Mouse (Mus musculus): ENCODE data around the gene Spats2l. TPM values are rescaled to one million over a fixed set of nuclear protein-coding genes. Genes with fewer than 3 reads are reported as not detected.

The Spats2l gene
- polyA plus RNA-seq, 1 experiment, result 11.9 TPM

- 27% methylated on average over 3 of the region's 3 CpGs for WGBS
- no peaks in the 10 kb centered on the region; the same call in 1 of the 2 replicates for H3K4me1 ChIP-seq (ENCODE audit: control insufficient read depth, insufficient read depth, low read length)
- no peak for TF ChIP-seq CTCF (IDR thresholded peaks at IDR 0.05; ENCODE audit: borderline replicate concordance, insufficient read depth, low read depth, low read length)
- no peak for TF ChIP-seq POLR2A (IDR thresholded peaks at IDR 0.05; ENCODE audit: borderline replicate concordance, insufficient read depth, low read length)
- no peak for DNase-seq
- no peak overlapping the region for H3K4me3 ChIP-seq (replicated peaks; ENCODE audit: insufficient read depth, low read depth, low read length)
- no peaks in the 10 kb centered on the region for H3K27me3 ChIP-seq (ENCODE audit: control insufficient read depth, insufficient read depth, low read length)
- H3K27ac ChIP-seq (ENCODE audit: insufficient read depth, low read length), result no peak overlapping the region
Measured at GRCm38 (mm10) chr1:57849916-57850315, 76.0 kb downstream of the Spats2l start.

GRCm38 (mm10) chr1:57851871-57852270 lies 77.9 kb downstream of the Spats2l start:
- TF ChIP-seq CTCF (IDR thresholded peaks at IDR 0.05; ENCODE audit: borderline replicate concordance, insufficient read depth, low read depth, low read length), result no peak
- no peak for TF ChIP-seq POLR2A (IDR thresholded peaks at IDR 0.05; ENCODE audit: borderline replicate concordance, insufficient read depth, low read length)
- WGBS, result 68% methylated on average over 6 of the region's 6 CpGs
- Histone ChIP-seq H3K27me3 (ENCODE audit: control insufficient read depth, insufficient read depth, low read length) (no peaks in the 10 kb centered on the region), H3K4me1 (ENCODE audit: control insufficient read depth, insufficient read depth, low read length) (no peaks in the 10 kb centered on the region; the same call in 1 of the 2 replicates), H3K27ac (ENCODE audit: insufficient read depth, low read length) (no peak overlapping the region), H3K4me3 (replicated peaks; ENCODE audit: insufficient read depth, low read depth, low read length) (no peak overlapping the region)
- DNase-seq, result no peak

- H3K4me3 ChIP-seq (replicated peaks; ENCODE audit: insufficient read depth, low read depth, low read length), result no peak overlapping the region
- TF ChIP-seq POLR2A (IDR thresholded peaks at IDR 0.05; ENCODE audit: borderline replicate concordance, insufficient read depth, low read length), result no peak
- TF ChIP-seq CTCF (IDR thresholded peaks at IDR 0.05; ENCODE audit: borderline replicate concordance, insufficient read depth, low read depth, low read length), result no peak
- no peaks in the 10 kb centered on the region for H3K27me3 ChIP-seq (ENCODE audit: control insufficient read depth, insufficient read depth, low read length)
- no peak overlapping the region for H3K27ac ChIP-seq (ENCODE audit: insufficient read depth, low read length)
- no peaks in the 10 kb centered on the region; the same call in 1 of the 2 replicates for H3K4me1 ChIP-seq (ENCODE audit: control insufficient read depth, insufficient read depth, low read length)
- peak in 1 of 2 experiments; percentile 2 for DNase-seq
- WGBS, result 31% methylated on average over 12 of the region's 12 CpGs
Measured at GRCm38 (mm10) chr1:57852562-57853271, 78.8 kb downstream of the Spats2l start.

GRCm38 (mm10) chr1:57857799-57858198 lies 83.8 kb downstream of the Spats2l start:
- Histone ChIP-seq H3K27me3 (ENCODE audit: control insufficient read depth, insufficient read depth, low read length) (no peaks in the 10 kb centered on the region; the same call in 1 of the 2 replicates), H3K4me3 (replicated peaks; ENCODE audit: insufficient read depth, low read depth, low read length) (no peak overlapping the region), H3K27ac (ENCODE audit: insufficient read depth, low read length) (no peak overlapping the region), H3K4me1 (ENCODE audit: control insufficient read depth, insufficient read depth, low read length) (no peaks in the 10 kb centered on the region; the same call in 1 of the 2 replicates)
- no peak for DNase-seq
- 13% methylated on average over 5 of the region's 5 CpGs for WGBS
- TF ChIP-seq POLR2A (IDR thresholded peaks at IDR 0.05; ENCODE audit: borderline replicate concordance, insufficient read depth, low read length) (no peak), CTCF (IDR thresholded peaks at IDR 0.05; ENCODE audit: borderline replicate concordance, insufficient read depth, low read depth, low read length) (no peak)

GRCm38 (mm10) chr1:57862024-57862423 lies 88.1 kb downstream of the Spats2l start:
- Histone ChIP-seq H3K27me3 (ENCODE audit: control insufficient read depth, insufficient read depth, low read length) (no peaks in the 10 kb centered on the region; the same call in 1 of the 2 replicates), H3K27ac (ENCODE audit: insufficient read depth, low read length) (no peak overlapping the region), H3K4me3 (replicated peaks; ENCODE audit: insufficient read depth, low read depth, low read length) (no peak overlapping the region), H3K4me1 (ENCODE audit: control insufficient read depth, insufficient read depth, low read length) (no peaks in the 10 kb centered on the region; the same call in 1 of the 2 replicates)
- WGBS, result 39% methylated on average over 4 of the region's 4 CpGs
- no peak for TF ChIP-seq POLR2A (IDR thresholded peaks at IDR 0.05; ENCODE audit: borderline replicate concordance, insufficient read depth, low read length)
- TF ChIP-seq CTCF (IDR thresholded peaks at IDR 0.05; ENCODE audit: borderline replicate concordance, insufficient read depth, low read depth, low read length), result no peak
- DNase-seq, result no peak

- H3K4me3 ChIP-seq (replicated peaks; ENCODE audit: insufficient read depth, low read depth, low read length), result no peak overlapping the region
Measured at GRCm38 (mm10) chr1:57868651-57869050, 94.7 kb downstream of the Spats2l start.

GRCm38 (mm10) chr1:57872006-57872405 lies 98.0 kb downstream of the Spats2l start:
- H3K27ac ChIP-seq (ENCODE audit: insufficient read depth, low read length), result no peak overlapping the region
- no peaks in the 10 kb centered on the region for H3K27me3 ChIP-seq (ENCODE audit: control insufficient read depth, insufficient read depth, low read length)
- TF ChIP-seq POLR2A (IDR thresholded peaks at IDR 0.05; ENCODE audit: borderline replicate concordance, insufficient read depth, low read length) (no peak), CTCF (IDR thresholded peaks at IDR 0.05; ENCODE audit: borderline replicate concordance, insufficient read depth, low read depth, low read length) (no peak)
- 44% methylated on average over 3 of the region's 3 CpGs for WGBS
- H3K4me3 ChIP-seq (replicated peaks; ENCODE audit: insufficient read depth, low read depth, low read length), result no peak overlapping the region
- no peak for DNase-seq
- H3K4me1 ChIP-seq (ENCODE audit: control insufficient read depth, insufficient read depth, low read length), result no peaks in the 10 kb centered on the region

More at GRCm38 (mm10) chr1:57868651-57869050, 94.7 kb downstream of the Spats2l start:
- DNase-seq, result no peak
- no peaks in the 10 kb centered on the region for H3K27me3 ChIP-seq (ENCODE audit: control insufficient read depth, insufficient read depth, low read length)
- H3K4me1 ChIP-seq (ENCODE audit: control insufficient read depth, insufficient read depth, low read length), result no peaks in the 10 kb centered on the region
- 50% methylated on average over 13 of the region's 13 CpGs for WGBS
- TF ChIP-seq POLR2A (IDR thresholded peaks at IDR 0.05; ENCODE audit: borderline replicate concordance, insufficient read depth, low read length) (no peak), CTCF (IDR thresholded peaks at IDR 0.05; ENCODE audit: borderline replicate concordance, insufficient read depth, low read depth, low read length) (no peak)
- no peak overlapping the region for H3K27ac ChIP-seq (ENCODE audit: insufficient read depth, low read length)

- no peak overlapping the region for H3K4me3 ChIP-seq (replicated peaks; ENCODE audit: insufficient read depth, low read depth, low read length)
- H3K27ac ChIP-seq (ENCODE audit: insufficient read depth, low read length), result no peak overlapping the region
- no peak for DNase-seq
- no peaks in the 10 kb centered on the region for H3K27me3 ChIP-seq (ENCODE audit: control insufficient read depth, insufficient read depth, low read length)
- TF ChIP-seq CTCF (IDR thresholded peaks at IDR 0.05; ENCODE audit: borderline replicate concordance, insufficient read depth, low read depth, low read length) (no peak), POLR2A (IDR thresholded peaks at IDR 0.05; ENCODE audit: borderline replicate concordance, insufficient read depth, low read length) (no peak)
- no peaks in the 10 kb centered on the region for H3K4me1 ChIP-seq (ENCODE audit: control insufficient read depth, insufficient read depth, low read length)
- WGBS, result 77% methylated on average over 7 of the region's 7 CpGs
Measured at GRCm38 (mm10) chr1:57873996-57874395, 100.0 kb downstream of the Spats2l start.

Measured in cerebellum, adult 2 months (tissue).